Mouse (Mus musculus) limb, embryonic 15.5 days (tissue): ENCODE results near the gene Chaf1a. TPM values are rescaled to one million over a fixed set of nuclear protein-coding genes. Genes with fewer than 3 reads are reported as not detected.

Experiments
- ATAC-seq: fragments of 200-750 bp; cut with Nextera tagmentation; 2 replicates; pipeline ENCODE4 v1.8.0; 2017; ENCODE audit warnings: low read depth, moderate TSS enrichment; ENCODE audit not compliant: insufficient number of reproducible peaks, low FRiP score, low TSS enrichment
- H3K27ac ChIP-seq: fragments of 300-500 bp; sonication (generic); 2 replicates; pipeline ENCODE4 v1.5.1; 2015; ENCODE audit warnings: moderate library complexity, mild to moderate bottlenecking, inconsistent platforms
- H3K27me3 ChIP-seq: fragments of 300-500 bp; sonication (generic); 2 replicates; pipeline ENCODE4 v1.6.1; 2015; ENCODE audit warnings: inconsistent platforms
- H3K36me3 ChIP-seq: fragments of 300-500 bp; sonication (generic); 2 replicates; pipeline ENCODE4 v1.6.1; 2015; ENCODE audit warnings: inconsistent platforms
- H3K4me1 ChIP-seq: fragments of 300-500 bp; sonication (generic); 2 replicates; pipeline ENCODE4 v1.6.1; 2015; ENCODE audit warnings: inconsistent platforms
- H3K4me2 ChIP-seq: fragments of 300-500 bp; sonication (generic); 2 replicates; pipeline ENCODE4 v1.6.1; 2015; ENCODE audit warnings: mild to moderate bottlenecking, inconsistent platforms
- H3K4me3 ChIP-seq: fragments of 300-500 bp; sonication (generic); 2 replicates; pipeline ENCODE4 v1.5.1; 2015; ENCODE audit warnings: mild to moderate bottlenecking, inconsistent platforms
- H3K9ac ChIP-seq: fragments of 300-500 bp; sonication (generic); 2 replicates; pipeline ENCODE4 v1.6.1; 2015; ENCODE audit warnings: inconsistent platforms
- H3K9me3 ChIP-seq: fragments of 300-500 bp; sonication (generic); 2 replicates; pipeline ENCODE4 v1.6.1; 2016; ENCODE audit warnings: inconsistent platforms
- WGBS: fragments of 180-500 bp; shearing (Covaris S2); methylation state at CpG from one replicate; pipeline ENCODE4 v1.1.7; 2015; 5-methylcytosine and 5-hydroxymethylcytosine counted together
- polyA plus RNA-seq: library from polyadenylated mRNA; unstranded; fragments of >200 nt; fragmentation: Nextera tagmentation; extraction: Ambion mirVana; gene quantifications from 2 replicates; pipeline ENCODE4 v1.2.1, GENCODE M21; 2015

The Chaf1a gene
- polyA plus RNA-seq, 1 experiment from 2014 or later, result 21.4 TPM

GRCm38 (mm10) chr17:56010255-56010654 is 30.0 kb upstream of the Chaf1a start:
- peak overlapping the region; percentile 82; the same call in 1 of the 2 replicates for H3K9ac ChIP-seq
- no peaks in the 10 kb centered on the region for H3K9me3 ChIP-seq
- no peak for ATAC-seq
- peak overlapping the region; percentile 91 for H3K4me3 ChIP-seq
- 63% methylated on average over 14 of the region's 14 CpGs for WGBS
- no peaks in the 10 kb centered on the region for H3K27me3 ChIP-seq
- peak overlapping the region; percentile 92; the same call in 1 of the 2 replicates for H3K27ac ChIP-seq
- H3K36me3 ChIP-seq, result peaks cover 30% of the 10 kb centered on the region
- peaks cover 25% of the 10 kb centered on the region for H3K4me1 ChIP-seq
- H3K4me2 ChIP-seq, result peak overlapping the region; percentile 98

GRCm38 (mm10) chr17:56010681-56011080 is 29.6 kb upstream of the Chaf1a start:
- no peak for ATAC-seq
- H3K4me2 ChIP-seq, result peak overlapping the region; percentile 98
- 8% methylated on average over 9 of the region's 9 CpGs for WGBS
- H3K4me1 ChIP-seq, result peaks cover 22% of the 10 kb centered on the region
- H3K4me3 ChIP-seq, result peak overlapping the region; percentile 91
- 0 out of 2 replicates have a peak overlapping the region, but pooled peaks have one; percentile 82 for H3K9ac ChIP-seq
- H3K27me3 ChIP-seq, result no peaks in the 10 kb centered on the region
- H3K9me3 ChIP-seq, result no peaks in the 10 kb centered on the region
- peaks cover 34% of the 10 kb centered on the region for H3K36me3 ChIP-seq
- no peak overlapping the region for H3K27ac ChIP-seq

GRCm38 (mm10) chr17:56011441-56011840 is 28.8 kb upstream of the Chaf1a start:
- Histone ChIP-seq H3K27me3 (no peaks in the 10 kb centered on the region), H3K27ac (no peak overlapping the region), H3K36me3 (peaks cover 42% of the 10 kb centered on the region), H3K9me3 (no peaks in the 10 kb centered on the region), H3K4me1 (peaks cover 22% of the 10 kb centered on the region), H3K4me2 (no peak overlapping the region), H3K9ac (no peak overlapping the region), H3K4me3 (no peak overlapping the region)
- 88% methylated on average over 7 of the region's 7 CpGs for WGBS
- ATAC-seq, result no peak

- Histone ChIP-seq H3K4me3 (no peak overlapping the region), H3K27ac (no peak overlapping the region), H3K4me2 (no peak overlapping the region), H3K9me3 (no peaks in the 10 kb centered on the region), H3K27me3 (no peaks in the 10 kb centered on the region), H3K4me1 (peaks cover 7% of the 10 kb centered on the region), H3K36me3 (peaks cover 77% of the 10 kb centered on the region), H3K9ac (no peak overlapping the region)
- no peak for ATAC-seq
- 91% methylated on average over 9 of the region's 9 CpGs for WGBS
Measured at GRCm38 (mm10) chr17:56015293-56015692, 24.9 kb upstream of the Chaf1a start.

- no peak overlapping the region for H3K4me2 ChIP-seq
- ATAC-seq, result no peak
- H3K9me3 ChIP-seq, result no peaks in the 10 kb centered on the region
- WGBS, result 86% methylated on average over 8 of the region's 8 CpGs
- no peaks in the 10 kb centered on the region for H3K27me3 ChIP-seq
- H3K4me1 ChIP-seq, result no peaks in the 10 kb centered on the region
- no peak overlapping the region for H3K9ac ChIP-seq
- H3K4me3 ChIP-seq, result no peak overlapping the region
- H3K27ac ChIP-seq, result no peak overlapping the region
- H3K36me3 ChIP-seq, result peaks cover 76% of the 10 kb centered on the region
Measured at GRCm38 (mm10) chr17:56016382-56016781, 23.9 kb upstream of the Chaf1a start.

GRCm38 (mm10) chr17:56016793-56017785 is 23.1 kb upstream of the Chaf1a start:
- Histone ChIP-seq H3K4me1 (peaks cover 2% of the 10 kb centered on the region; the same call in 1 of the 2 replicates), H3K27me3 (no peaks in the 10 kb centered on the region), H3K9ac (no peak overlapping the region), H3K27ac (peak overlapping the region; percentile 7; the same call in 1 of the 2 replicates), H3K4me2 (no peak overlapping the region), H3K36me3 (peaks cover 69% of the 10 kb centered on the region), H3K9me3 (no peaks in the 10 kb centered on the region), H3K4me3 (no peak overlapping the region)
- WGBS, result 74% methylated on average over 15 of the region's 15 CpGs
- no peak for ATAC-seq

GRCm38 (mm10) chr17:56017848-56018247 is 22.4 kb upstream of the Chaf1a start:
- H3K27me3 ChIP-seq, result no peaks in the 10 kb centered on the region
- H3K4me3 ChIP-seq, result no peak overlapping the region
- no peak for ATAC-seq
- H3K4me1 ChIP-seq, result peaks cover 6% of the 10 kb centered on the region; the same call in 1 of the 2 replicates
- H3K9ac ChIP-seq, result no peak overlapping the region
- H3K9me3 ChIP-seq, result no peaks in the 10 kb centered on the region
- peaks cover 65% of the 10 kb centered on the region for H3K36me3 ChIP-seq
- H3K27ac ChIP-seq, result no peak overlapping the region
- no peak overlapping the region for H3K4me2 ChIP-seq
- 87% methylated on average over 7 of the region's 7 CpGs for WGBS

- peaks cover 8% of the 10 kb centered on the region; the same call in 1 of the 2 replicates for H3K4me1 ChIP-seq
- H3K36me3 ChIP-seq, result peaks cover 62% of the 10 kb centered on the region
- no peak overlapping the region for H3K4me3 ChIP-seq
- H3K4me2 ChIP-seq, result no peak overlapping the region
- H3K9ac ChIP-seq, result no peak overlapping the region
- whole genome bisulfite sequencing, result 70% methylated on average over 20 of the region's 20 CpGs
- no peaks in the 10 kb centered on the region for H3K9me3 ChIP-seq
- H3K27ac ChIP-seq, result no peak overlapping the region
- no peaks in the 10 kb centered on the region for H3K27me3 ChIP-seq
- ATAC-seq, result no peak
Measured at GRCm38 (mm10) chr17:56018347-56019131, 21.7 kb upstream of the Chaf1a start.

GRCm38 (mm10) chr17:56020400-56021084 is 19.7 kb upstream of the Chaf1a start:
- no peak overlapping the region for H3K4me3 ChIP-seq
- 89% methylated on average over 6 of the region's 6 CpGs for WGBS
- no peak overlapping the region for H3K9ac ChIP-seq
- no peaks in the 10 kb centered on the region for H3K27me3 ChIP-seq
- H3K4me1 ChIP-seq, result peaks cover 24% of the 10 kb centered on the region; the same call in 1 of the 2 replicates
- H3K36me3 ChIP-seq, result peaks cover 53% of the 10 kb centered on the region
- ATAC-seq, result no peak
- H3K27ac ChIP-seq, result peak overlapping the region; percentile 12; the same call in 1 of the 2 replicates
- H3K9me3 ChIP-seq, result no peaks in the 10 kb centered on the region
- no peak overlapping the region for H3K4me2 ChIP-seq

- no peaks in the 10 kb centered on the region for H3K9me3 ChIP-seq
- no peak overlapping the region for H3K4me3 ChIP-seq
- no peak overlapping the region for H3K4me2 ChIP-seq
- no peak overlapping the region for H3K27ac ChIP-seq
- no peaks in the 10 kb centered on the region for H3K27me3 ChIP-seq
- peaks cover 24% of the 10 kb centered on the region; the same call in 1 of the 2 replicates for H3K4me1 ChIP-seq
- ATAC-seq, result no peak
- H3K9ac ChIP-seq, result no peak overlapping the region
- H3K36me3 ChIP-seq, result peaks cover 45% of the 10 kb centered on the region
- WGBS, result 72% methylated on average over 4 of the region's 4 CpGs
Measured at GRCm38 (mm10) chr17:56021161-56021910, 18.9 kb upstream of the Chaf1a start.
